ENCODE assay signal across 17 mouse cellular contexts in genomic region chr2:119591247-119591646, GRCm38 (mm10). TPM values are rescaled to one million over a fixed set of nuclear protein-coding genes. Genes with fewer than 3 reads are reported as not detected.
A peak's percentile ranks its signal among the peaks of the same experiment; 100 is the strongest.
DNase-seq lines count a peak whose midpoint lies in the region; ATAC-seq and TF ChIP-seq lines count a peak whose summit lies in the region.
"Had no signal": no experiment of that assay in that cellular context is flagged by ENCODE, and none has a peak within 500 bp of the region (broad histone marks: within the 10 kb centered on the region; RNA-seq: fewer than 3 reads in every experiment).

No protein-coding gene starts in this region.

- H3K27me3 ChIP-seq in liver, postnatal 0 days (ENCODE audit: insufficient read depth, low read length), result no peaks in the 10 kb centered on the region
- no peaks in the 10 kb centered on the region for H3K27me3 ChIP-seq in liver, embryonic 11.5 days (replicated peaks; ENCODE audit: control insufficient read depth, insufficient read depth, low read length)
- no peaks in the 10 kb centered on the region for H3K27me3 ChIP-seq in midbrain, embryonic 10.5 days (ENCODE audit: low read depth, poor library complexity, severe bottlenecking)
- H3K27me3 ChIP-seq: CH12.LX; heart, embryonic 15.5 days; hindbrain, embryonic 15.5 days; liver, embryonic 13.5 days had no signal

- TF ChIP-seq CTCF in liver, postnatal 0 days (IDR thresholded peaks at IDR 0.05; ENCODE audit: low read depth), result peak; percentile 59

- H3K4me2 ChIP-seq in liver, postnatal 0 days (ENCODE audit: low read depth, low read length), result no peak overlapping the region
- no peak overlapping the region for H3K4me2 ChIP-seq in liver, embryonic 11.5 days
- H3K4me2 ChIP-seq: heart, embryonic 15.5 days; hindbrain, embryonic 15.5 days; liver, embryonic 13.5 days; midbrain, embryonic 11.5 days had no signal

- whole genome bisulfite sequencing in liver, postnatal 0 days (ENCODE audit: insufficient replicate concordance), result 88% methylated on average over 3 of the region's 3 CpGs
- WGBS in liver, embryonic 11.5 days, result 84% methylated on average over 3 of the region's 3 CpGs
- WGBS in midbrain, embryonic 10.5 days, result 90% methylated on average over 3 of the region's 3 CpGs

- H3K36me3 ChIP-seq in liver, postnatal 0 days (replicated peaks; ENCODE audit: insufficient read depth, low read length), result peaks cover 10% of the 10 kb centered on the region
- H3K36me3 ChIP-seq in liver, embryonic 11.5 days (ENCODE audit: control insufficient read depth, insufficient read depth, low read length), result peaks cover under 1% of the 10 kb centered on the region; the same call in 1 of the 2 replicates
- H3K36me3 ChIP-seq in midbrain, embryonic 10.5 days, result peaks cover 14% of the 10 kb centered on the region

- intact Hi-C loops in heart, postnatal 36 days (cut with DNase I), result loop anchor here (2.0 to 5.0 kb wide), 2 partner anchors 42 to 114 kb away; partner anchors contain the start of gene Ino80

- ATAC-seq in liver, postnatal 0 days, result no peak
- ATAC-seq in liver, embryonic 11.5 days (replicated peaks; ENCODE audit: low FRiP score), result no peak

- no peak for TF ChIP-seq EP300 in liver, postnatal 0 days (IDR thresholded peaks at IDR 0.05; ENCODE audit: low read depth)

- H3K4me3 ChIP-seq in liver, postnatal 0 days (ENCODE audit: low read depth, low read length), result no peak overlapping the region
- H3K4me3 ChIP-seq in liver, embryonic 11.5 days (ENCODE audit: low read depth, low read length), result no peak overlapping the region
- H3K4me3 ChIP-seq in midbrain, embryonic 10.5 days, result no peak overlapping the region
- H3K4me3 ChIP-seq: erythroblast, embryonic 14.5 days; heart, embryonic 15.5 days; hindbrain, embryonic 15.5 days; liver, embryonic 13.5 days had no signal

- H3K9me3 ChIP-seq in liver, postnatal 0 days (ENCODE audit: low read length), result no peaks in the 10 kb centered on the region
- no peaks in the 10 kb centered on the region for H3K9me3 ChIP-seq in liver, embryonic 11.5 days (ENCODE audit: control insufficient read depth, low read length)
- no peaks in the 10 kb centered on the region for H3K9me3 ChIP-seq in midbrain, embryonic 10.5 days (replicated peaks)
- H3K9me3 ChIP-seq: heart, embryonic 15.5 days; hindbrain, embryonic 15.5 days; liver, embryonic 13.5 days had no signal

- H3K4me1 ChIP-seq in liver, postnatal 0 days (ENCODE audit: insufficient read depth), result peaks cover 7% of the 10 kb centered on the region
- H3K4me1 ChIP-seq in liver, embryonic 11.5 days (replicated peaks; ENCODE audit: control insufficient read depth, insufficient read depth, low read length), result peaks cover 7% of the 10 kb centered on the region
- H3K4me1 ChIP-seq in midbrain, embryonic 10.5 days, result peaks cover 20% of the 10 kb centered on the region

- no peak overlapping the region for H3K27ac ChIP-seq in liver, postnatal 0 days (ENCODE audit: low read depth)
- H3K27ac ChIP-seq in liver, embryonic 11.5 days (ENCODE audit: low read depth, low read length), result no peak overlapping the region
- no peak overlapping the region for H3K27ac ChIP-seq in midbrain, embryonic 10.5 days (replicated peaks)
- H3K27ac ChIP-seq: heart, embryonic 15.5 days; hindbrain, embryonic 15.5 days; liver, embryonic 13.5 days had no signal

- DNase-seq in heart, adult 11 months, result peak; percentile 34
- no peak for DNase-seq in heart, postnatal 36 days
- no peak for DNase-seq in liver, postnatal 0 days
- no peak for DNase-seq in liver, embryonic 11.5 days (ENCODE audit: low spot score)
- DNase-seq in 3T3-L1 (ENCODE audit: low read depth, low spot score), result peak; percentile 84
- peak; percentile 8 for DNase-seq in T-cell, adult 2 months (ENCODE audit: low spot score)
- DNase-seq in adrenal gland, postnatal 4 days (ENCODE audit: low spot score in 2 of 2), result no peak
- DNase-seq in midbrain, embryonic 10.5 days (ENCODE audit: low spot score), result no peak
- DNase-seq: cerebellum, adult 18-20 months; embryo, embryonic 11 days; liver, embryonic 13.5 days; spleen, adult 18-20 months had no signal

- H3K9ac ChIP-seq in liver, postnatal 0 days (replicated peaks), result no peak overlapping the region
- H3K9ac ChIP-seq in liver, embryonic 11.5 days (ENCODE audit: low read depth, low read length), result no peak overlapping the region
- H3K9ac ChIP-seq: heart, embryonic 15.5 days; hindbrain, embryonic 15.5 days; liver, embryonic 13.5 days had no signal

RNA-seq across cellular contexts. Expression of gene Nusap1, which starts 26.9 kb away (rescaled TPM):
- 1 to 10 TPM; 1.7 TPM for total RNA-seq in heart, postnatal 36 days (2021)
- polyA plus RNA-seq in liver, postnatal 0 days (2015; fragmentation: Nextera tagmentation; extraction: Ambion mirVana), result 45.8 and 48.5 TPM in 2 replicates
- polyA plus RNA-seq in liver, embryonic 11.5 days (2014; fragmentation: Nextera tagmentation; extraction: Ambion mirVana), result 76.5 and 88.3 TPM in 2 replicates
- 10 to 100 TPM; 20.1 to 21.8 TPM for total RNA-seq in adrenal gland, postnatal 4 days (2021)
- polyA plus RNA-seq in midbrain, embryonic 10.5 days (2016; fragmentation: Nextera tagmentation; extraction: Ambion mirVana), result 102 and 104 TPM in 2 replicates

RNA-seq across cellular contexts. Expression of gene Oip5, which starts 27.0 kb away (rescaled TPM):
- under 1 TPM; 0.24 to 0.56 TPM for total RNA-seq in heart, postnatal 36 days (2021)
- polyA plus RNA-seq in liver, postnatal 0 days (2015; fragmentation: Nextera tagmentation; extraction: Ambion mirVana), result 14.3 and 16.5 TPM in 2 replicates
- polyA plus RNA-seq in liver, embryonic 11.5 days (2014; fragmentation: Nextera tagmentation; extraction: Ambion mirVana), result 42.0 and 47.7 TPM in 2 replicates
- 10 to 100 TPM; 10.5 to 10.7 TPM for total RNA-seq in adrenal gland, postnatal 4 days (2021)
- polyA plus RNA-seq in midbrain, embryonic 10.5 days (2016; fragmentation: Nextera tagmentation; extraction: Ambion mirVana), result 43.7 and 45.4 TPM in 2 replicates

RNA-seq across cellular contexts. Expression of gene Chp1, which starts 43.8 kb away (rescaled TPM):
- total RNA-seq in heart, postnatal 36 days (2021), result 10 to 100 TPM; 92.1 to 94.7 TPM
- 146 and 149 TPM in 2 replicates for polyA plus RNA-seq in liver, postnatal 0 days (2015; fragmentation: Nextera tagmentation; extraction: Ambion mirVana)
- polyA plus RNA-seq in liver, embryonic 11.5 days (2014; fragmentation: Nextera tagmentation; extraction: Ambion mirVana), result 40.1 and 42.2 TPM in 2 replicates
- total RNA-seq in adrenal gland, postnatal 4 days (2021), result 100 to 1,000 TPM; 125 to 144 TPM
- polyA plus RNA-seq in midbrain, embryonic 10.5 days (2016; fragmentation: Nextera tagmentation; extraction: Ambion mirVana), result 46.3 and 50.8 TPM in 2 replicates

RNA-seq across cellular contexts. Expression of gene Exd1, which starts 43.8 kb away (rescaled TPM):
- total RNA-seq in heart, postnatal 36 days (2021), result under 1 TPM; 0.06 to 0.11 TPM
- 0.18 and 0.29 TPM in 2 replicates for polyA plus RNA-seq in liver, postnatal 0 days (2015; fragmentation: Nextera tagmentation; extraction: Ambion mirVana)
- 0.25 and 0.29 TPM in 2 replicates for polyA plus RNA-seq in liver, embryonic 11.5 days (2014; fragmentation: Nextera tagmentation; extraction: Ambion mirVana)
- under 1 TPM; 0.54 to 0.62 TPM for total RNA-seq in adrenal gland, postnatal 4 days (2021)
- polyA plus RNA-seq in midbrain, embryonic 10.5 days (2016; fragmentation: Nextera tagmentation; extraction: Ambion mirVana), result 0.39 and 0.62 TPM in 2 replicates
- polyA plus RNA-seq: erythroblast, embryonic 14.5 days had no signal

Comparison
In these comparisons a context has a peak if more than half of its experiments do, and no peak if none do; other contexts are left out.
1. DNase-seq: peak in heart, adult 11 months (single experiment), 3T3-L1 (single experiment) and T-cell, adult 2 months (single experiment); none in heart, postnatal 36 days (0 of 2), liver, postnatal 0 days (single experiment), liver, embryonic 11.5 days (single experiment), adrenal gland, postnatal 4 days (0 of 2) and midbrain, embryonic 10.5 days (single experiment).